Mouse (Mus musculus): Measurements from ENCODE around the gene Mknk2.
A peak's percentile ranks its signal among the peaks of the same experiment; 100 is the strongest.
"Not testable (repeated sequence)": the region's sequence is repeated elsewhere in the genome, so short reads cannot be mapped to it uniquely, and the experiment has no call there.

The Mknk2 gene

DNA sequence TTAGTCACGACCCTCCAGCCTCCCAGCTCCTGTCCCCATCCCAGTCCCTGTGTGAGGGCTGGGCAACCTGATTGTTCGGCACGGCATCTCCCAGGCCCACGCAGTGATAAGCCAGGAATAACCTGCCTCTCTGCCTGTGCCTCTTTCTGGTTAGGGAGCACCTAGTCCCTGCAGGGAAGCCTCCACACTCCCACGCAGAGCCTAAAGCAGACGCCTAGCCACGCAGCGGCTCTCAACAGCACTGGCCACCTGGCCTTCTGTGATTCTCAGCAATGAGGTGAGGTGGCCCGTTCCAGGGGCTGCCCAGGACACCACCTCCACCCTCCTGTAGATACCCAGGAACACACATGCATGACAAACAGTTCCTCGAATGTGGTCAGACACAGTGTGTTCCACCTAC is 27.5 kb downstream of the Mknk2 start:
- DNase-seq (ENCODE audit: low spot score), result no peak

DNA sequence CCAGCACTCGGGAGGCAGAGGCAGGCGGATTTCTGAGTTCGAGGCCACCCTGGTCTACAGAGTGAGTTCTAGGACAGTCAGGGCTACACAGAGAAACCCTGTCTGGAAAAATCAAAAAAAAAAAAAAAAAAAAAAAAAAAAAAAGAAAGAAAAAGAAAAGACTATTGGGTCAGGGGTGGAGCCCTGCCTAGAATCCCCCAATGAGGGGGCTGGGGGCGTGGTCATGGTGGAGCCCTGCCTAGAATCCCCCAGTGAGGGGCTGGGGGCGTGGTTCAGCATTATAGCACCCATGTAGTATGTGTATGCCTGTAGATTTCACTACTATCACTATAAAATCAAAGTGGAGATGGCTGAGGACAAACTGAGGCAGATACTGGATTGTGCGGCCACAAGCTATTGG is 28.0 kb downstream of the Mknk2 start:
- not testable (repeated sequence) for DNase-seq (ENCODE audit: low spot score)

DNA sequence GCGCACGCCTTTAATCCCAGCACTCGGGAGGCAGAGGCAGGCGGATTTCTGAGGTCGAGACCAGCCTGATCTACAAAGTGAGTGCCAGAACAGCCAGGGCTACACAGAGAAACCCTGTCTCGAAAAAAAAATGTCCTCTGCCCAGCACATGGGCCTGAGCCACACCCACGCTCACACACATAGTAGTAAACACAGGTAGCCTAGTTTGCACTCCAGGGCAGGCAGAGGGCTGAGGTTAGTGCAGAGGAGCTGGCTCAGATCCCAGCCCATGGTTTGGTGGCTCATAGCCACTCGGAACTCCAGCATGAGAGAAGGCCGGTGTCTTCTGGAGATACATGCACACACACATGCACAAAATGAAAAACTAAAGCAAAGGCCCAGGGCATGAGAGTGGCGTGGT is 31.0 kb downstream of the Mknk2 start:
- DNase-seq (ENCODE audit: low spot score), result no peak

DNA sequence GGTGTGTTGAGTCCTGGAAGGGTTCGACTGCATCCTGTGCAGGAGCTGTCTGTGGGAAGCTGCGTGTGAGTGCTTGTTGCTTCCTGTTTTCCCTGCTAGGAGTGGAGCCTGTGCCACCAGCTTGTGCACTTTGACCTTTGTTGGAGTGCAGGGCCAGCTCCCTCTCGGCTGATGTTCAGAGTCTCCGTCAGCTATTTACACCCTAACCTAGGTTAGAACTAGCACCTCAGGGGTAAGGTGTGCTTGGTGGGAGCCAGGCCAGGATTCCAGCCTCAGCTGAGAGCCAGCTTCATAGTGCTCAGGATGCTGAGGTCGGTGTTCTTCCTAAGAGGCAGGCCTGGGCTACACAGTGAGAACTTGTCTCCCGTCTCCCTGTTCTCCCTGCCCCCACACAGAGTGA is 42.6 kb downstream of the Mknk2 start:
- no peak for DNase-seq (ENCODE audit: low spot score)

DNA sequence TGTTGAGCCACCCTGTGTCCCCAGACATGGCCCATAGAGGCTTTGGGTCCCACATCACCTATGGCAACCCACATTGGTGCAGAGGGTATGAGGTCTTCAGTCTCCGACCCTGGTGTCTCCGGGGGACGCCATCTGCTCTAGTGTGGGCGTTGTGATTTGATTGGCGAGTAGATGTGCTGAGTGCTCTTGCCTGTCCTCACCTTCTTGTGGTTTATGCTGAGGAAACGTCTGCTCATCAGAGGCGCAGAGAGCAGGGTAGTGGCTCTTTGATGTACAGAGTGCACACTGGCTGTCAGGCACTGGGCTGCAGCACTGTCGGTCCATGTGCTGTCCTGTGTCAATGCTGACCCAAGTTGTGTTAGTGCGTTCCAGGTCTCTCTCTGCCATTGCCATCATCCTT is 49.0 kb downstream of the Mknk2 start:
- no peak for DNase-seq (ENCODE audit: low spot score)

DNA sequence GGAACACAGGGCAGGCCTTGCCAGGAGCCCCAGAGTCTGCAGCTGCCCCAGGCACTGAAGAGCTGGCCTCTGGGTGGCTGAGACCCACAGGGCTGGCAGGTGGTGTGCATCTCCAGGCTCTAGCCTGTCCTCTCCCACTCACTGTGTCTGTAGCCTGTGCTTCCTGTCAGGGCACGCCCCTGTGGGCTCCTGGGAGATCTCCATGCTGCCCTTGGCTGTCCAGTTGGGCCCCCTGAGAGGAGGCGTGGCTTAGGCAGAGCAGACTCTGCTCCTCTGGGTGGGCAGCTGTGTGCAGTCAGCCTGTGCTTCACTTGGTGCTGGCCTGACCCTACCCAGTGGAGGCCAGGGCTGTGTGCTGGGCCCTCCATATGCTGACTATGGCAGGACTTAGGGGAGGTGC is 50.2 kb downstream of the Mknk2 start:
- DNase-seq (ENCODE audit: low spot score), result no peak

DNA sequence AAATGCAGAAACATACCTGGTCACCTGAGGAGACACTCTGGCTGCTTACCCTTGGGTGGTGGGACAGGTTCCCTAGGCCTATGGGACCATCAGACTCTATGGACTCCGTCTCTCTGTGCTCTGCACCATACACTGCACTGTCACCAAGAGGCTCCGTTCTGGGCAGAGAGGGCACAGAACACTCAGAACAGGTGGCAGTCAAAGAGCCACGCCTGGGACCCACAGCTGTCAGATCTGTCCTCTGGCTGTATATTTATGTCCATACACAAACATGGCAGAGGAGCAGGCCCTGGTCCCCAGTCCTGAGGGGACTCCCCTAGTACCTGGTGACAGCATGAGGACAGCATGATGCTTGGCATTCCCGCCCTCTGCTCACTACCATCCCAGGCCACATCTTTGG is 52.1 kb downstream of the Mknk2 start:
- DNase-seq (ENCODE audit: low spot score), result no peak

DNA sequence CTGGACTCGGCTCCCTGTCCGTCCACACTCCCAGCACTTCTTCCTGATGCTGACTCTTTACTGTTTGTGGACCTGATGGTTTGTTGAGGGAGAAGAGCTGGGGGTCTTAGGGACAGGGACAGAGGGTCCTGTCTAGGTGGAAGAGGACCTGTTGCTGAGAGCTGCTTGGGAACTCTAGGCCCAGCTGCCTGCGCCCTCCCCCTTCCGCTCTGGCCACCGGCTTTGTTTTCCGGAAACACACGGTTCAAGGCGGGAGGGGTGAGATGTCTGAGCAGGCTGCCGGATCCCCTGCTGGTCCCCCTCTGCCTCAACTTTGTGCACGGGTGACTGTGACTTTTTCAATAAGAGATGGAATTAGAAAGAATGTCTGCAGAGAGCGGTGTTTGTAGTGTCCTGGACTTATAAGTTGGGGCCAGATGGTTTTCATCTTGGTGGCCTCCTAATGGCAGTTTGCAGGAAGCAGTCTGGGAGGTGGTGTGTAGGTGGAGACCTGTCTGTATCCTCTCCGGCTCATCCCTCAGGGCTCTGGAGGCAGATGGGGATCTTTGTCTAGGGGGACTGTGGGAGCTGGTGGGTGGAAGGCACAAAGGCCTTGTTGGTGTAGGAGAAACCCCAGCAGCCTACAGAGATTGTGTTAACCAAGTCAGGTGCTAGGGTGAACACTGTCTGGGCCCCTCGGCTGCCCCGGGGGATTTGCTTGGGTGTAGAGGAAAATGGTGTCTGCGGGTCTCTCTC is 54.3 kb downstream of the Mknk2 start:
- no peak for DNase-seq (ENCODE audit: low spot score)

DNA sequence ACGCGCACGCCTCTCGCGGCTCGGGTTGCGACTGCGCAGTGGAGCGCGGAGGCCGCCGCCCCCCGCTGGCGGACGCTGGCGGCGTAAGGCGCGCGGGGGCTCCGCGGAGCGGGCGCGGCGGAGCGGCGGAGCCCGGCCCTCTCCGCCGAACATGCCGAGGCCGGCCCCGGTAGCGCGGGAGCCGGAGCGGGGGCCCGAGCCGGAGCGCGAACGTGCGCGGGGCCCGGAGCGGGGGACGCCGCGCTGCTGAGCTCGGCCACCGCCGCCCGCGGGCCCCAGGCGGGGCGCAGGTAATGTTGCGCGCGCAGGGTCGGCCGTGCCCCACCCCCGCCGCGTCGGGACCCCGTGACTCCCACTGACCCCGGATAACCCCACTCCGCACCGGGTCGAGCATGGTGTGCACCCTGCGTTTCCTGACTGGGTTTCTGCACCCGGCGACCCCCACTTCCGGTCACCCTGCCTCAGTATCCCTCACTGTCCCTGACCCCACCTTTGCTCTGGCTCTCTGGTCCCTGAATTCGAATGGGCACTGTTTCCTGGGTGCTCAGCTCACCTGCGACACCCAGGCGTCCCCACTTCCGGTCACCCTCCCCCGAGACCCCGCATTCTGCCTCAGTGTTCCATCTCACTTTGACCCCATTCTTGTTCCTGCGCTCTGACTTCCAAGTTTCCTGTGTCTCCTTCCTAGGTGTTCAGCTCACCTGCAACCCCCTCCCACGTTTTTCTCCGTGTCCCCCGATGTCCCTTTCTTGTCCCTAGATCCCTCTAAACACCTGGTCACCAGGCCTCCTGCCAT is 55.1 kb downstream of the Mknk2 start, which contains the start of gene Csnk1g2:
Csnk1g2 (plus strand) TSS at position 178 of the 796 bp plus-strand sequence.
- no peak for DNase-seq (ENCODE audit: low spot score)

DNA sequence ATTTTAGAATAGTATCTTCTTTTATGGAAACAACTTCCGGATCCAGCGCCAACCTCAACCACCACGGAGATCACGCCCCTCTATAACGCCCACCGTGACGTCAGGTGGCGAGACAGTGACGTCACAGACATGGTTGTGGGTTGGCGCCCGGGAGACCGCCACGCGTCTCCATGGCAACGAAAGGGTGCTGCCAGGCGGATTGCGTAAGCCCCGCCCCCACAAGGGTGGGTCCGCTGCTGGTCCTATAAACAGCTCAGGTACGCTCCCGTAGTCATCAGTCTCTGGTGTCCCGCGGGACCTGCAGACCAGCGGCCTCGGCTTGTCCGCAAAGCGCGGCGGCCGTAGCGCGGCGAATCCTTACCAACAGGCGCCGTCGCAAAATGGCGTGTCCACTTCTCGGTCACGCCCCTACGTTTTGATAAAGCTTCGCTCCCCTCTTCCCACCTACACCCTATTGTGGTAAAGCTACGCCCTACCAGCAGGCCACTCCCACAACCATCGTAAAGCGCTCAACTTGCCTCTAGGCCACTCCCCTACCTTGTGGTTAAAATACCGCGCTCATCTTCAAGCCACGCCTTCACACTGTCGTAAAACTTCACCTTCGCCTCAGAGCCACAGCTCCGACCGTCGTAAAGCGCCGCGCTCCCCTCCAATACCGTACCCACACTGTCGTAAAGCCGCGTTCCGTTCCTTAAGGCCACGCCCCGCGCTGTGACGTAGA is 55.8 kb downstream of the Mknk2 start:
- DNase-seq (ENCODE audit: low spot score), result peak; percentile 100

DNA sequence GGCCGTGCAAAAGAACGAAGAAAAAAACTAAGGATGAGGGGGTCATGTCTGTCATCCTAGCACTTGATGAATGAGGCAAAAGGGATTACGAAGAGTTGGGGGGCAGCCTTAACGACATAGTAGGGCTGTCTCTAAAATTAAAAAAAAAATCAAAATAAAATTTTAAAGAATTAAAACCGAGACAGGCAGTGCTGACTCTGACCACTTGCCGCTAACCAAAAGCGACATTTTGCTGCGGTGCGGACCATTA is 56.3 kb downstream of the Mknk2 start:
- no peak for DNase-seq (ENCODE audit: low spot score)

DNA sequence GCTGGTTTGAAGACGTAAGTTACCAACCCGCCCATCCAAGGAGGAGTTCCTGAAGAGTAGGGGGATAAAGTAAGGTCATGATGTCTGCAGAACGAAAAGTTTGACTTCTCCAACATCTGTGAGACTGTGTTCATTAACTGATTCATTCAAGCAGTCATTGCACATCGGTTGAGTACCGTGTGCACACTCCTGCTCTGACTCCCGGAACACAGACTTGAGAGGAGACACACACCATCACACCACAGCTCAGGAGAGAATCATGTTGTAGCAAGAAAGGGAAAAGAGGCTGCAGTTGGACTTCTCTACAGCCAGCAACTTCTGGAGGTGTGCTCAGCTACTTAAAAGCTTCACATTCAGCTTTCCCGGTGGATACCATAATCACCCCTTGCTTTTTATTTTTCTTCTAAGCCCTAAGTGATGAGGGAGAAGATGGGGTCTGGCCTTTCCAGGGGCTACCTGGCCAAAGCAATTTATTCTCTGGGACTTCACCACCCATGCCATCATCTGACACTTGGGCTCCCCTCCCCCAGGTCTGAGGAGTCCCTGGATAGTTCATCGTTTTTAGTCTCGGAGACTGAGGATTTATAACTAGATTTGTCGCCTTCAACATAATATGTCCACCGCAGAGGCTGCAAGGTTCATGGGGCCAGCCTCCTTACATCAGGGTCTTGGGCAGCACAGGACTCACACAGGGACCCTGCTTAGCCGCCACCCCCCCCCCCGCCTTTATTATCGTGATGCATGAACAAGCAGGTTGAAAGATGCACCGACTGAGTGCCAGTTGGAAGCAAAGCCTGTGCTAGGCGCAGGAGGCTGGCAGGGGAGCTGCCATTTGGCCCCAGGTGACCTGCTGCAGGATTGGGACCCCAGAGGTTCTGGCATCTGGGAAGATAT is 56.9 kb downstream of the Mknk2 start:
- DNase-seq (ENCODE audit: low spot score), result no peak

DNA sequence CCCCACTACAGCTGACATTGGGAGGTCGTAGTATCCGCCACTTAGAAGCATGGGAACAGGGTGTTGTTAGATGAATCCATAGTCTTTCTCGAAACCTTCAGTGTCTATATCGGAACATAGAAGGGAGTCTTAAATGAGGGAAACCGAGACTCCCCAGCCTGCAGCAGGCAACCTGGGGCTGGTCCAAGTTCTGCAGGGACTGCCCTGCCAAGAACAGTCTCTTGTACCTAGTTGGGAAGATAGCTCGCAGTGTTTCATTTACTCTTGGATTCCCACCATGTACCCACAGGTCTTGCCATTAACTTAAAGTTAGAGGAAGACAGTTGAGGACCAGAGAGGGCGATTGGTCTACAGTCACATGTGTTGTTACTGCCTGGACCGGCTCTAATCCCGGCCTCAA is 57.5 kb downstream of the Mknk2 start:
- DNase-seq (ENCODE audit: low spot score), result no peak

DNA sequence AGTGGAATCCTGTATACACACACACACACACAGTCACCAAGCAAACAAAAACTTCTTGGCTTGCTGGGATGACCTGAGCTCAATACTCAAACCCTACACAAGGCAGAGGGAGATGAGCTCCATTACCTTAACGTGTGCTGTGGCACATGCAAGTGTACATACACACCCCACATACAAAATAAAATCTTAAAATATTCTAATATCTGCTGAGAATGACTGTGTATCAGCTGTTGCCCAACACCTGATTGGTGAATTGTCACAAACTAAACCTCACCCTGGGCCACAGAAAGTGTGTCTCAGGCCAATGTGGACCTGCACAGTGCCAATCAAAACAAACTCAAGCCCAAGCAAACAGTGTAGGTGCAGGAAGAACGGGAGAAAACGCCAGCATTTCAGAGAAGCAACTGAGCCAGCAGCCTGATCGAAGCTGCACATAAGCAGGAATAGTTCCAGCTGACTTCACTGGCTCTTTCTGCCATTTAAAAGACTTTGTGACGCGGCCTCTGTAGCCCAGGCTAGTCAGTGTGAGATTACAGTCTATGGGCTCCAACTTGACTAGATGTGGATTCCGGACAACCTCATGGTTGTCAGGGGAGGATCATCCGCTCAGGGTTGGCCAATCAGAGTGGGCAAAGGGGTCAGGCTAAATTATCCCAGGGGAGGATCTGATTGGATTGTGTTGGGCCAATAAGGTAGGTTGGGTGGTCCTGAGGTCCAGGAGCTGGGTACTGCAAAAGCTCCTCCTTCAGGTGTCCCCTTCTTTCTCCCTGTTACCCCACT is 58.3 kb downstream of the Mknk2 start:
- DNase-seq (ENCODE audit: low spot score), result no peak

DNA sequence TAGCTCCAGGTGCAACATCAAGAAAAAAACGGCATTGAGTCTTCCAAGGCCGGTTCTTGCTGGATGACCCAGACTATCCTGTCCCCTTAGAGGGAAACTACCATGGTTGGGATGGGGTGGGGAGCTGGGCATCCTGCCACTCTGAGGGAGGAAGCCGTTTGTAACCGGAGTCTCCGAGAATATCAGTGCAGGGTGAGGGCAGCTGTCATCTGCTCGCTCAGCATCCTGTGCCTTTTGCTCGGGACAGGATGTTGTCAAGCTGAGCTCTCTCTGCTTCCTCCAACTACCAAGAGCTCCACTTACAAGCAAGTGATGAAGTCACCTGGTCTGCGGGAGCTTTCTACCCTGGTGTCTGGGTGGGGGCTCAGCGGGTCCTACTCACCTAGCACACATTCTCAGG is 59.7 kb downstream of the Mknk2 start:
- DNase-seq (ENCODE audit: low spot score), result no peak
